Mouse (Mus musculus): ENCODE results near the gene Sipa1l3.

Gene Sipa1l3

GRCm38 (mm10) chr7:29480590-29481344, 37.7 kb downstream of the Sipa1l3 start:
- intact Hi-C loops (cut with DNase I) = no loop called here

DNA sequence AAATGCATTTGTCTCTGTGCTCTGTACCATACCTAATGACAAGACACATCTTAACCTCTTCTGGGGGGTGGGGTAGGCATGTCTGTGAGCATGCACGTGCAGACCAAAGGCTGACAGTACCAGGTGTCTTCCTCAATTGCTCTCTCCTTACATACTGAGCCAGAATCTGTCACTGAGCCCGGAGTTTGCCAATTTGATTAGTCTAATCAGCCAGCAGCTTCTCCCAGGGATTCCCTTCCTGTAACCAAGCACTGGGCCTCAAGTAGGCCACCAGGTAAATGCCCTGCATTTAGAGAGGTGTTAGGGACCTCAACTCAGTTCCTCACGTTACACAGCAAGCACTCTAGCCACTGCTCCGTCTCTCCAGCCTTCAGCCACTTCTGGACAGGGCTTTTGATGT, 38.3 kb downstream of the Sipa1l3 start:
- intact Hi-C loops (cut with DNase I) = no loop called here

DNA sequence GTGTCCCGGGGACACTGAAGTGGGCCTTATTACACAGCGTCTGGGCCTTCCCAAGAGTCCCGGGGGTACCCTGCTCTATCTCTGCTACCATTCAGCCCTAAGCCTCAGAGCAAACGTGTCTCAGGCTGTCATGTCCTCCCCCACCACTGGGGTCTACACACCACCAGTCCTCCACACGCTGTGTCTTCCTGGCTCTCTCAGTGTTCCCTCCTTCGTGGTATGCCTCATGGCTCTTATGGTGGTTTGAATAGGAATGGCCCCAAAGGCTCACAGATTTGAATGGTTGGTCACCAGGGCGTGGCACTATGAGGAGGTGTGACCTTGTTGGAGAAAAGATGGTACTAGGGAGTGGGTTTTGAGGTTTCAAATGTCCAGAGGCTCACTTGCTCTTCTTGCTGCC, 43.4 kb downstream of the Sipa1l3 start:
- intact Hi-C loops (cut with DNase I) = no loop called here

- intact Hi-C loops (cut with DNase I) = no loop called here
Measured at GRCm38 (mm10) chr7:29471309-29471708, 47.1 kb downstream of the Sipa1l3 start.

DNA sequence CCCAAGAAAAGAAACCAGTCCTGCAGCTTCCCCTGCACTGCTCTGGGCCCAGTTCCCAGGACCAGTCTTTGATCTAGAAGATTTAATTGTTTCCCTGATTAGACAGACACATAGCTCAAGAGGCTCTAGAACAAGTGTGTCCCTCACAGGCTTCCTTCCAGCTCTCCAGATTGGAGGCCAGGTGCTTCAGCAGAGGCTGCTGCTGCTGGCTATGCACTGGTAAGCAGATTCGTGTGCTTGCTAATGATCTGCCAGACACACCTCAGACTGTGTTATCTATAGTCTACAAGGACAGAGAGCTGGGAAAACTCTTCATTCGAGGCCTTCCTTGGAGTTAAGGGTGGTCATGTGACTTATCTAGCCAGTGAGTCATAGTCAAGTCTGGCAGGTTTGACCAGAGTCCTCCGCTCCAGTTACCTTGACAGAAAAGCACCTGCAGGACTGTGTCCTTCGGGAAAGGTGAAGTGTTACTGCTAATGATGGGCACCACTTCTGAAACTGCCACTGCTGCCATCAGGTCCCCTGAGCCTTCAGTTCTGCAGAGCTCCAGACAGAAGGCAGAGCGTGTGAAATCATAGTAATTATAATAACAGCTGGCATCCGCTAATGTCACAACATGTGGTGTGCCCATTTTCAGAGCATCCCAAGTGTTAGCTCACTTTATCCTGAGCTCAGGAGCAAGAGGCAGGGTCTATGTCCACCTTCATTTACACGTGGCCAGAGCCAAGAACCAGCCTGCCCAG, 48.7 kb downstream of the Sipa1l3 start:
- intact Hi-C loops (cut with DNase I) = no loop called here

DNA sequence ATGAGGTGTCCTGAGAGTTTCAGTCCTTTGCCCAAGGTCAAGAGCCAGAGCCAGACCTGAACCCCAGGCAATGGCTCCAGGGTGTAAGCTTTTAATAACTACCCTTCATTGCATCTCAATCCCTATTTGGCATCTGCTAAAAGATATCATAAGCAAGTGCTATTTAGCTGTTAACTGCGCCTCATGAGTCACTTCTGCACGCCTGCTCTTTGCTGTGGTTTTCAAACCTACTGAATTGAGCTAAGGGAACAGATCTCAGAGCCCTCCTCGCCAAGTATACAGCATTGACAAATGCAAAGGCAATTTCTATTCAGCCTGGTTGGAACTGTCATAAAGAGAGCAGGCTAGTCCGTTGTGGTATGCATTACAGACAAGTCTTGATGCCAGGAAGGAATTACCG, 49.8 kb downstream of the Sipa1l3 start:
- intact Hi-C loops (cut with DNase I) = no loop called here

DNA sequence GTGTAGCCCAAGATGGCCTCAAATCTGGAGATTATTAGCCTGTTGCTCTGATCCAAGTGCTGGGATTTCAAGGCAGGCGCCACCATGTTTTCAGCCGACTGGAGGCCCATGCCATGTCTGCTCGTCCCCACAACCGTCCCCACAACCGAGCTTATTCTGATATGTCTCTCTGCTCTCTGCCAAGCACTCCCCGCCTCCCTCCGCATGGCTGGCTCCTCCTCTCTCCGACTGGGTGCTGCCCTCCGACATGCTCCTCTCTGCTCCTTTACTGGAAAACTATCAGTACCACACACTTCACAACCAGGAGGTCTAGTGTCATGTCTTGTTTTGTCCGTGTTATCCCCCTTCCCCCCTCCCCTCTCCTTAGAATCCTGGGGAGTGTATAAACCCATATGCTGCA, 51.9 kb downstream of the Sipa1l3 start:
- intact Hi-C loops (cut with DNase I) = no loop called here

DNA sequence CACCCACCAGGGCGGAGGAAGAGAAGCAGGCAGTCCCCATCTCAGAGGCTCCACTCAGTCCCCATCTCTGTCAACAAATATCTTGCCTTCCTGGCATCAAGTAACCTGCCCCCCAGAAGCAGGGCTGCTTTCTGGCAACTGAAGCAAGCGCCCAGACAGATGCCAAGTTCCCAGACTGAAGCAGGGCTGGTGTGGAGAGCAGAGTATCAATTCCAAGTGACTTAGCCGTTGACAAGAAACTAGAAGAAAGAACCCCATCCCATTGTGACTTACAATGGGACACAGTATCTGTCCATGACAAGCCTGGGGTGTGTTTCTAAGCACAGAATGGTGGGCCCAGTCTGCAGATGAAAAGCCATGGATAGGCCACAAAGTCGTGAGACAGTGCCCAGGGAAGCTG, 52.7 kb downstream of the Sipa1l3 start:
- intact Hi-C loops (cut with DNase I) = no loop called here

- intact Hi-C loops (cut with DNase I) = no loop called here
Measured at GRCm38 (mm10) chr7:29462820-29463219, 55.6 kb downstream of the Sipa1l3 start.

GRCm38 (mm10) chr7:29462178-29462577, 56.3 kb downstream of the Sipa1l3 start:
- intact Hi-C loops (cut with DNase I) = no loop called here

GRCm38 (mm10) chr7:29461557-29461956, 56.9 kb downstream of the Sipa1l3 start:
- intact Hi-C loops (cut with DNase I) = no loop called here

DNA sequence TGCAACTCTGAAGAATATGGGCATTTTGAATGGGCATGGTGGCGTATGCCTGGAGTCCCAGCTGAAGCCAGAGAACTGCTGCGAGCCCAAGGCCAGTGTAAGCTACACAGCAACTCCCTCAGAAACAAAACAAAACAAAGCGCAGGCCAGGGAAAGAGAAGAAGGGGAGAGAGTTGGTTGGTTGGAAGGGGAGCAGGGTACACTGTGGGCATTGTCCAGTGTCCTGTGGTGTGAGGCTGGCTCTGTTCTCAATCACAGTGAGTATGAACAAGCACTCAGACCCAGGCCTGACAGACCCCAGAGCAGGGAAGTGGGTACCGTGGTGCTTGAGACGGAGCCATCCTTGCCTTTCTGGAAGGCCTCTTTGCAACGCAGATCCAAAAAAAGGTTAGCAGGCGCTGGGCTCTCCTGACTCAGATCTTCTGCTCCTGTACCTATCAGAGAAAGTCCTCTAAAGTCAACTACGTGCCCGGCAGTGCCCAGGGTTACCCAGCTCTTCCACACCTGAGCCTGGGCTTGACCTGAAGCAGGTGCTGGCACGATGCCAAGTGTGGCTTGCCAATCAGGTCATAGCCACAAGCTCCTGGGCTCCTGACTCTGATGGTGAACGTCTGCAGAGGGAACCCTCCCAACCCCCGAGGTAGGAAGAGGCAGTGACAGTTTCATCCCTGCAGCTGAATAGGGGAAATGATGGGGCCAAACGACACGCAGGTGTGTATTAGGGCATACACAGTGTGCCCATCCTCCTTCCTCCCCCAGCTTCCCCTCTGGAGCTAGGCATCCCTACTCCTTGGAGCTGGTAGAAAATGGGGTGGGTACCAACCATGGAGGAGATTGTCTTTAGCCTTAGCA, 59.3 kb downstream of the Sipa1l3 start:
- intact Hi-C loops (cut with DNase I) = no loop called here

DNA sequence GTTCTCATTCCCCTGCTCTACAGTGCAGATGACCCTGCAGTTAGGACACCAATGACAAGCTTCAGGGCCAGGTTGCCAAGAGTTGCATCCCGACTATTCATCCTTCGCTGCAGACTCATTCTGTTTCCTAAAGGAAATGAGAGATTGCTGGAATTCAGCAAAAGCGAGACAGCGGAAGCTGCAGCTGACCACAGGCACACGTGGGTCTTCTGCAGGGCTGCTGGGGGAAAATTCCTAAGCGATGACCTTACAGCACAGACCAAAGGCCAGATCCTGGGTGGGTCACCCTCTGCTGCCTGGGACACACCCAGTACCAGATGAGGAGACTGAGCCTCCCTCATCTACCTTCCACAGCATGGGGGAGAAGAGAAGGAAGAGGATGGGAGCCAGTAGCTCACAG, 60.7 kb downstream of the Sipa1l3 start:
- intact Hi-C loops (cut with DNase I) = no loop called here

DNA sequence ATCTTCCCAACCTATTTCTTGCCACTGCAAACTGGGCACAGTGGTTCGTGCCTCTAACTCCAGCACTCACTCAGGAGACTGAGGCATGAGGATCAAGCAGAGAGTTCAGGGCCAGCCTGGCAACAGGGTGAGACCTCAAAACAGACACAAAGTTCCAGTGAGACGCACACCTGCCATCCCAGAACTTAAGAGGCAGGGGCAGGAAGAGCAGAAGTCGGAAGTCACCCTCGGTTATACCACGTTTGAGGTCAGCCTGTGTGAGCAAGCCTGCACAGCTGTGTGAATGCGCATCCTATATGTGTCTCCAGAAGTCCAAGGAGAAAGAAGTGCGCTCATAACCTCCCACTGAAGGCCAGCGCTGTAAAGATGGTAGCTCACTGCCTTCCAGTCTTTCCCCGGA, 61.7 kb downstream of the Sipa1l3 start:
- intact Hi-C loops (cut with DNase I) = no loop called here

DNA sequence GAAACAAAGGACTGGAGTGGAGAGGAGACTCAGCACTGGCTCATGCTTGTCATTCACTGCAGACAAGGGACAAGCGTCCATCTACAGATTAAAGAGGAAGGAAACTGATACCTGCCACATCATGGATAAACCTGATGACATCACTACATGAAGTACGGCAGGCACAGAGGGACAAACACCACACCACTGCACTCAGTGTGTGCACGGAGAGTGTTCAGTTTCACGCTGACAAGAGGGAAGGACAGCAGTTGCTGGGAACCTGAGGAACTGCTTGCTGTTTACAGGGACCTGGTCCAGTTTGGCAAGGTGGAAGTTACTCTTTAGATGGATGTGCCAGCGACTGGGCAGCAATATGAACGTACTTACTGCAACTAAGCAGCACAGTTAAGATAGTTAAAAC, 62.9 kb downstream of the Sipa1l3 start:
- intact Hi-C loops (cut with DNase I) = no loop called here

DNA sequence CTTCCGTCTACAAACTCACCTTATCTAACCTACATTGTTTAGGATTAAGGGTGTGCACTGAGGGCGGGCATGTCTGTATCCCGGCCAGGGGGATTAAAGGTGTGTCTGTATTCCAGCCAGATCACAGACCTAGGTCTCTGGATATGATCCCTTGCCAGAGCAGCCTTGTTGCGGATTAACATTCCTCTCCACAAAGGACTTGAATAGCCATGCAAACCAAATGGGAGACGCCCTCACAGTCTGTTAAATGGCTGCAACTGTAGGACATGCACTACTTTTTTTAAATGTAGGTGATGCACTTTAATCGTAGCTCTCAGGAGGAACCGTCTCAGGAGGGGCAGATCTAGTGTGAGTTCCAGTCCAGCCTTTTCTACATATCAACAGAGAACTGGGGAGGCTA, 63.5 kb downstream of the Sipa1l3 start:
- intact Hi-C loops (cut with DNase I) = no loop called here

DNA sequence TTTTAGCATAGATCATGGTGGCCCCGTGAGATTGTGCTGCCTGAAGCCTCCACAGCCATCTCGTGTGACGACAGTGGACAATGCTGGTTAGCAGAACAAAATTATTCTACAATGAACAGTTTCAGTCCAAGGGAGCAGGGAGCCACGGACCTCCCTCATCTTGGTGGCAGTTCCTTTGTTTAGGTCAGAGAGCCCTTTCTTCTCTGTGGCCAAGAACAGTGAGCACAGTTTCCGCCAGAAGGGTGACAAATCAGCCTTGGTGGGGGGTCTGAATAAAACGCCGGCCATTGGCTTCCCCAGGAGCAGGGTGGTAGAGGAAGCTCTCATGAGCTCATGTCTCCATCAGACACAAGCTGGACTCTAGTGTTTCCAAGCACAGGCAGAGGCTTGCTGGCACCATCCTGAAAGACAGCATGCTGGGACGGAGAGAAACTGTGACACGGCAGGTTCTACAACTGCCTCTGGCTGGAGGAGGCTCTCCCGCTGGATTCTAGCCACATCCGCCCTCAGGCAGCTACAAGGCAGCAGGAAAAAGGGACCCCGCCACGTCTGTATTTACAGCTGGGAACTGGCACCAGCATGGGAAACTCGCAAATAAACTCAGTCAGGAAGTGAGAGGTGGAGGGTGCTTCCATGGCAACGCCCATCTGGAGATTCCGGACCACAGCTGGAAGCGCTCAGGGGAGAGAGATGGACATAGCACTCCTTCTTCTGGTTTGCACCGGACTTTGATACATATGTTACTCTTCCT, 65.3 kb downstream of the Sipa1l3 start:
- intact Hi-C loops (cut with DNase I) = no loop called here

GRCm38 (mm10) chr7:29452381-29452780, 66.1 kb downstream of the Sipa1l3 start:
- intact Hi-C loops (cut with DNase I) = no loop called here

DNA sequence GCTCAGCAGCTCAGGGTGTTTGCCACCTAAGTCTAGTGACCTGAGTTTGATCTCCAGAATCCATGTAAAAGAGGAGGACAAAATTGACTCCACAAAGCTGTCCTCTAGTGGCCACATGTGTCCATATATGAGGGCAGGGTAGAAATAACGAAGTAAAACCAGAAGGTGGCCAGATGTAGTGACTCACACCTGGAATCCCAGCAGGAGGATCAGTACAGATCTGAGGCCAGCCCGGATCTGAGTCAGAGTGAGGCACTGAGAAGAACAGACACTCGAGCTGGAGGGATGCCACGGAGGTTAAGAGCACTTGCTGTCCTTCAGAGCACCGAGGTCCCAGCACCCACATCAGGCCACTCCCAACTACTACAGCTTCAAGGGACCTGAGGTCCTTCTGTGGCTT, 68.3 kb downstream of the Sipa1l3 start:
- intact Hi-C loops (cut with DNase I) = no loop called here

DNA sequence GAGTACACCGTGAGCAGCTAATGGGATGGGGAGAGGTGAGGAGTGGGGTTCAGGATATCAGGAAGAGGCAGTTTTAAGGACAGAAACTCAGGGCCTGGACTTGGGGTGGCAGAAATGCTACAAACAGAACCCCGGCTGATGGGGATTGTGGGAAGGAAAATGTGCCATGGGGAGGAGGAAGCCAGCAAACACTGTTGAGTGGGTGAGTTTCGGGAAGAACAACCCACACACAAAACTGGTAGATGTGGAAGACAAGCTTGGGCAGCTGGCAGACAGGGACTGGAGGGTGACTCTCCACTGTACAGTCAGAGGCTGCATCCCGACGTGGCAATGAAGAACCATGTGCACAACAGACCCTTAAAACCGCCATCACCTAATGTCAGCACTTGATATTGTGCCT, 69.6 kb downstream of the Sipa1l3 start:
- intact Hi-C loops (cut with DNase I) = no loop called here

DNA sequence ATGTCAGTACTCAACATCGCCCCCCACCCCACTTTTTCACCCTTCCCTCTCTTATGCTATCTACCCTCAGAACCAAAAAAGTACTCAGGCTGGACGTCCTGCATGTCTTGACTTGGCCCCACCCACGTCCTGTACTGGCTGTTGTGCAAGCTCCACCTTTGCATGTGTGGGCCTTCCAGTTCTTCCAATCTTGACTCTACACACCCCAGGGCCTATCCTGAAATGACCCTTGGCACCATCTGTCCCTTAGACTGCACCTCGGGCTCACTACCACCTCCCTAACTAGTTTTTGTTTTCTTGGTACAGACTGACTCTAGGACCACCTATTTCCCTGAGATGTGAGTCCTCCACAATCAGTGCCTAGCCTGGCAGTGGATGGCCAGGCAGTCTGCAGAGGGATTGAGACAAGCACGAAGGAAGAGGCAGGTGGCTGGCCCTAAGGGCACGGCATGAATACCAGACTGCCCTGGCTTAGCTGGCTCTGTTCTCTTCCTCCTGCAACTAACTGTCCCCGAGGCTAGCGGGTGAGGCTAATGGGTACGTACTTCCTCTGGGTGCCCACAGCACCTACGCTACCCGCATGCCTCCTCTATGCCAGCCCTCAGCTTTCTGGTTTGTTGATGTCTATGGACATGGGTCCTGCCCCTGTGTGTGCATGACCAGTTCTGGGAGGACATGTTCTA, 71.2 kb downstream of the Sipa1l3 start:
- intact Hi-C loops (cut with DNase I) = no loop called here

All from adrenal gland (tissue).